Comparison of ENCODE assay signal across 8 mouse cellular contexts in genomic region chr3:50443421-50443916, GRCm38 (mm10). TPM values are rescaled to one million over a fixed set of nuclear protein-coding genes. Genes with fewer than 3 reads are reported as not detected.
DNase-seq lines count a peak whose midpoint lies in the region; ATAC-seq and TF ChIP-seq lines count a peak whose summit lies in the region.

Slc7a11 (minus strand) TSS chr3:50443614.

- TF ChIP-seq POLR2A in spleen, adult 2 months (IDR thresholded peaks at IDR 0.05; ENCODE audit: low read depth, low read length): no peak

- 0 out of 2 replicates have a peak within 1 kb of the TSS, but pooled peaks have one; percentile 28 for H3K27ac ChIP-seq in spleen, adult 2 months (ENCODE audit: insufficient read depth, low read length)
- H3K27ac ChIP-seq in heart, embryonic 13.5 days (replicated peaks): no peak within 1 kb of the TSS

- peak within 1 kb of the TSS; percentile 35 for H3K4me3 ChIP-seq in spleen, adult 2 months (ENCODE audit: extremely low read depth, insufficient read depth, insufficient read length)
- peak within 1 kb of the TSS; percentile 46 for H3K4me3 ChIP-seq in heart, embryonic 13.5 days

- no peaks in the 10 kb centered on the region for H3K9me3 ChIP-seq in heart, embryonic 13.5 days

- peak within 1 kb of the TSS; percentile 70 for H3K4me2 ChIP-seq in heart, embryonic 13.5 days

- WGBS in spleen, adult 2 months: 2% methylated on average over 11 of the region's 11 CpGs
- WGBS in heart, embryonic 13.5 days: 4% methylated on average over 11 of the region's 11 CpGs

- ATAC-seq in heart, embryonic 13.5 days (ENCODE audit: extremely low read depth, insufficient number of reproducible peaks, low FRiP score, low TSS enrichment): no peak

- peak within 1 kb of the TSS; percentile 51 for H3K9ac ChIP-seq in heart, embryonic 13.5 days

- no peaks in the 10 kb centered on the region for H3K36me3 ChIP-seq in spleen, adult 2 months (ENCODE audit: control insufficient read depth, insufficient read depth, low read length)
- no peaks in the 10 kb centered on the region for H3K36me3 ChIP-seq in heart, embryonic 13.5 days

- no peak for TF ChIP-seq CTCF in spleen, adult 2 months (IDR thresholded peaks at IDR 0.05; ENCODE audit: extremely low read depth, insufficient read depth, insufficient read length, insufficient replicate concordance)

- H3K27me3 ChIP-seq in spleen, adult 2 months (ENCODE audit: control insufficient read depth, insufficient read depth, low read length): no peaks in the 10 kb centered on the region; the same call in 1 of the 2 replicates
- no peaks in the 10 kb centered on the region for H3K27me3 ChIP-seq in heart, embryonic 13.5 days (replicated peaks)

- no peak for DNase-seq in spleen, adult 2 months (ENCODE audit: low read depth in 1 of 2, low spot score in 2 of 2)
- DNase-seq in spleen, adult 12 weeks (ENCODE audit: low spot score): no peak
- peak; percentile 42 for DNase-seq in c-Kit-positive CD71-negative TER-119-negative erythroid progenitor cells, embryonic 14.5 days (ENCODE audit: low read depth)
- DNase-seq in layer of hippocampus, postnatal 10 days (ENCODE audit: low spot score in 2 of 2): peak; percentile 14 to 24
- DNase-seq in lung, postnatal 10 days: peak; percentile 21
- peak; percentile 18 for DNase-seq in ovary, postnatal 14 days (ENCODE audit: low spot score)
- DNase-seq in c-Kit-positive CD71-positive TER-119-positive erythroid progenitor cells, embryonic 14.5 days (ENCODE audit: low spot score): no peak

- no peaks in the 10 kb centered on the region for H3K4me1 ChIP-seq in spleen, adult 2 months (ENCODE audit: control insufficient read depth, insufficient read depth, insufficient read length)
- H3K4me1 ChIP-seq in heart, embryonic 13.5 days: peaks cover 10% of the 10 kb centered on the region; the same call in 1 of the 2 replicates

RNA-seq across cellular contexts. Expression of gene Slc7a11, which starts in this region (rescaled TPM):
- polyA plus RNA-seq in spleen, adult 2 months (2012; rRNA removed): 0.99 and 1.8 TPM in 2 replicates
- 0.12 and 0.17 TPM in 2 replicates for polyA plus RNA-seq in heart, embryonic 13.5 days (2015; fragmentation: Nextera tagmentation; extraction: Ambion mirVana)
- 10 to 100 TPM; 18.8 to 19.2 TPM for total RNA-seq in layer of hippocampus, postnatal 10 days (2021)

Comparison
In these comparisons a context has a peak if more than half of its experiments do, and no peak if none do; other contexts are left out.
1. DNase-seq: peak in c-Kit-positive CD71-negative TER-119-negative erythroid progenitor cells, embryonic 14.5 days (single experiment), layer of hippocampus, postnatal 10 days (2 of 2), lung, postnatal 10 days (single experiment) and ovary, postnatal 14 days (single experiment); none in spleen, adult 2 months (0 of 2), spleen, adult 12 weeks (single experiment) and c-Kit-positive CD71-positive TER-119-positive erythroid progenitor cells, embryonic 14.5 days (single experiment).